Mouse (Mus musculus) myocyte (in vitro differentiated cells): Measurements from ENCODE around the gene Hivep2. TPM values are rescaled to one million over a fixed set of nuclear protein-coding genes. Genes with fewer than 3 reads are reported as not detected.

Source experiments
- H3K27me3 ChIP-seq: one replicate; pipeline ENCODE4 v1.6.1; 2011; ENCODE audit not compliant: control insufficient read depth, insufficient read depth, insufficient read length
- H3K36me3 ChIP-seq: one replicate; pipeline ENCODE4 v1.6.1; 2011; ENCODE audit not compliant: control insufficient read depth, insufficient read depth
- H3K4me2 ChIP-seq: one replicate; pipeline ENCODE4 v1.6.1; 2011; ENCODE audit warnings: low read depth, control low read depth
- H3K4me3 ChIP-seq: one replicate; pipeline ENCODE4 v1.5.1; 2011; ENCODE audit warnings: mild to moderate bottlenecking, control low read depth, moderate library complexity
- H3K79me2 ChIP-seq: one replicate; pipeline ENCODE4 v1.6.1; 2011; ENCODE audit not compliant: control insufficient read depth, insufficient read depth
- H3ac ChIP-seq: one replicate; pipeline ENCODE4 v1.6.1; 2011; ENCODE audit not compliant: control insufficient read depth, insufficient read length
- CEBPB ChIP-seq: IDR thresholded peaks from 2 replicates; pipeline ENCODE4 v1.6.1; 2011; ENCODE audit warnings: mild to moderate bottlenecking, moderate library complexity; ENCODE audit not compliant: poor library complexity, insufficient read depth, severe bottlenecking
- E2F4 ChIP-seq: IDR thresholded peaks from one replicate; pipeline ENCODE4 v1.6.1; 2011; ENCODE audit warnings: mild to moderate bottlenecking, control low read depth, moderate library complexity; ENCODE audit not compliant: insufficient read depth
- MAX ChIP-seq: IDR thresholded peaks from one replicate; pipeline ENCODE4 v1.6.1; 2011; ENCODE audit warnings: low read depth, mild to moderate bottlenecking, control low read depth
- MYOD1 ChIP-seq, 3 experiments: IDR thresholded peaks; one replicate each; pipeline ENCODE4 v1.6.1; 2011; ENCODE audit warnings: control low read depth in 2 of 3, low read depth in 2 of 3, mild to moderate bottlenecking in 2 of 3, moderate library complexity in 1 of 3; ENCODE audit not compliant: insufficient read length in 2 of 3, control insufficient read depth in 1 of 3
- MYOG ChIP-seq, 3 experiments: IDR thresholded peaks; one replicate each; pipeline ENCODE4 v1.6.1; 2011; ENCODE audit warnings: control low read depth in 2 of 3, low read depth in 2 of 3, mild to moderate bottlenecking in 2 of 3; ENCODE audit not compliant: insufficient read length in 2 of 3, control insufficient read depth in 1 of 3, insufficient read depth in 1 of 3
- POLR2A ChIP-seq: IDR thresholded peaks from one replicate; pipeline ENCODE4 v1.6.1; 2011; ENCODE audit warnings: low read depth, mild to moderate bottlenecking, control low read depth, moderate library complexity; ENCODE audit not compliant: insufficient read length
- POLR2AphosphoS2 ChIP-seq: IDR thresholded peaks from one replicate; pipeline ENCODE4 v1.6.1; 2011; ENCODE audit warnings: low read depth, control low read depth; ENCODE audit not compliant: insufficient read length
- REST ChIP-seq: IDR thresholded peaks from one replicate; pipeline ENCODE4 v1.6.1; 2011; ENCODE audit warnings: mild to moderate bottlenecking, control low read depth, moderate library complexity; ENCODE audit not compliant: insufficient read depth, insufficient read length
- SRF ChIP-seq: IDR thresholded peaks from one replicate; pipeline ENCODE4 v1.6.1; 2011; ENCODE audit warnings: low read depth; ENCODE audit not compliant: control insufficient read depth, insufficient read length
- TCF12 ChIP-seq: IDR thresholded peaks from one replicate; pipeline ENCODE4 v1.6.1; 2011; ENCODE audit warnings: mild to moderate bottlenecking, control low read depth; ENCODE audit not compliant: poor library complexity, insufficient read depth, severe bottlenecking
- TCF3 ChIP-seq: IDR thresholded peaks from one replicate; pipeline ENCODE4 v1.6.1; 2011; ENCODE audit warnings: low read depth, control low read depth; ENCODE audit not compliant: insufficient read length
- USF1 ChIP-seq: IDR thresholded peaks from one replicate; pipeline ENCODE4 v1.6.1; 2011; ENCODE audit warnings: low read depth, mild to moderate bottlenecking, control low read depth, moderate library complexity
- polyA plus RNA-seq: library from polyadenylated mRNA; unstranded; fragments of >200 nt; fragmentation: generic; extraction: Trizol; gene quantifications from one replicate; pipeline ENCODE4 v1.2.1, GENCODE M21; 2012; ENCODE audit warnings: missing spikeins

The Hivep2 gene
- 9.6 TPM for polyA plus RNA-seq

DNA sequence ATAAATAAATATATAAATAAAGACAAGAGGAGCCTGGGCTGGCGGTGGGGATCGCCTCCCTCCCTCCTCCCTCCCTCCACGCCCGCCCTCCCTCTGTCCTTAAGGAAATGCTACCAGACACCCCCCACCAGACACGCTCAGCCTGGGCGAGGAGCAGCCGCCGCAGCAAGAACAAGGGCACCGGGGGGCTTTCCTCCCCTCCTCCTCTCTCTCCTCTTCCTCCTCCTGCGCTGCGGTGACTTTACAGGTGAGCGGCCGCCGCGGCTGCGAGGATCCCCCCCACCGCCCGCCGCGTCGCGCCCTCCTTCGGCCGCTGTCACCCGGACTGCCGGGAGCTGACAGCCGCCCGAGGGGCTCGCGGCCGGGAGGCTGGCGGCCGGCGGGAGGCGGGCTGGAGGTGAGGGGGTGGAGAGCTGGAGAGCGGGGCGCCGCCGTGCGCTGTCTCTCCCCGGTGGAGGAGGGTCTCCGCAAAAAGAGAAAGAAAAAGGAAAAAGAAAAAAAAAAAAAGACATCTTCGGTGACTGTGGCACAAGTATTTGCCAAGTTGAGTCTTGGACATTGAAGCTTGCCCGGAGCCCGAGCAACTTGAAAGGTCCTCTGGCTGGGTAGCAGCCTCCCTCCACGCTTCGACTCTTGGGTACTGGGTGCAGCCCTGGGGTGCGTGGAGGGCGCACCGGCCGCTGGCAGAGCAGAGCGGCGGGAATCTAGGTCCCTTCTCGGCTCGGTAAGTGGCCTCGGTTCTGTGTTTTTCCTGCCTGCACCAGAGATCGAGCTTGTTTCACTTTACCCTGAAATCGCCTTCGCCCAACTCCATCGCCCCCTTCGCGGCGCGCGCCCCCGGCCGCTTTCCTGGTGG is at the start of gene Hivep2:
Gene Hivep2, plus strand, starts transcription at position 102 of the 856 bp plus-strand sequence.
- Histone ChIP-seq H3K4me2 (peak within 1 kb of the TSS; percentile 92), H3K79me2 (peaks cover 27% of the 10 kb centered on the region), H3K27me3 (no peaks in the 10 kb centered on the region), H3K4me3 (peak within 1 kb of the TSS; percentile 91), H3K36me3 (no peaks in the 10 kb centered on the region), H3ac (peak within 1 kb of the TSS; percentile 26)
- no peak for TF ChIP-seq E2F4
- TF ChIP-seq TCF3, result no peak
- TF ChIP-seq POLR2AphosphoS2, result peak; percentile 4
- TF ChIP-seq MYOG (IDR thresholded peaks at IDR 0.05; ENCODE audit: control insufficient read depth in 1 of 3, insufficient read depth in 1 of 3, insufficient read length in 2 of 3, low read depth in 2 of 3), result peak in 1 of 3 experiments; percentile 32
- peak in 1 of 3 experiments; percentile 17 for TF ChIP-seq MYOD1 (IDR thresholded peaks at IDR 0.05; ENCODE audit: control insufficient read depth in 1 of 3, insufficient read length in 2 of 3, low read depth in 2 of 3)
- TF ChIP-seq CEBPB, result no peak
- TF ChIP-seq SRF, result no peak
- TF ChIP-seq POLR2A, result peak; percentile 60
- TF ChIP-seq MAX, result no peak

DNA sequence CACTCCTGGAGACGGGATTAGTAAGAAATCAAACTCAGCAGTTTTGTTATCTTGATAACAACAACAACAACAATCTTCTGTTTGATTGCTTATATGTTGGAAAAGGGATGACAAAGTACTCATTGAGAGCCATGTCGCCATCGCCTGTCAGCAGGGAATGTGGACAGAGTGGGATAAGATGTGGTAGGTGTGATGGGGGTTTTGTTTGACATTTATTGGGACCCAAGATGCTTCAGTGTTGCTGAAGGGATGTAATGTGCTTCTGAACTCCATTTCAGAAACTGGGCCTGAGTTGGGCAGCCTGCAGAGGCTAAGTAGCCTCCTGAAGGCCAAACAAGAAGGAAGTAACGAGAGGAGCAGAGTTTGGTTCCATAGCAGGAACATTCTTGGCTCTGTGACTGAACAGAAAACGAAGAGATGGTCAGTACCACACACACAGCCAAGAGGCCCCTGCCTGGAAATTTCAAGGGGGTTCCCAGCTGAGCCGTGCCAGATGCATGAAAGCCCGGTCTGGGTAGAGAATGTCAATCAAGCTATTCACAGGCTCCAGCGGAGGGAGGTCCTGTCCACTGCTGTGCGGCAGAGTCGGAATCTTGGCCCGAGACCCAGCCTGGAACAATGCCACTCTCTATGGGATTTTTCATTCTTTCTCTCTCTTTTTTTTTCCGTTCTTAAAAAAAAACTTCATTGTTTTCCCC is 49.1 kb upstream of the Hivep2 start:
- H3K27me3 ChIP-seq, result no peaks in the 10 kb centered on the region
- no peak overlapping the region for H3K4me3 ChIP-seq
- no peaks in the 10 kb centered on the region for H3K79me2 ChIP-seq
- TF ChIP-seq MAX, result no peak
- TF ChIP-seq SRF, result no peak
- TF ChIP-seq CEBPB, result no peak
- TF ChIP-seq USF1, result no peak
- TF ChIP-seq TCF12, result no peak
- TF ChIP-seq E2F4, result no peak
- no peak for TF ChIP-seq TCF3
- TF ChIP-seq MYOG (IDR thresholded peaks at IDR 0.05; ENCODE audit: control insufficient read depth in 1 of 3, insufficient read depth in 1 of 3, insufficient read length in 2 of 3, low read depth in 2 of 3), result no peak
- TF ChIP-seq REST, result no peak
- no peak for TF ChIP-seq POLR2AphosphoS2
- TF ChIP-seq POLR2A, result no peak
- no peak overlapping the region for H3ac ChIP-seq
- no peaks in the 10 kb centered on the region for H3K36me3 ChIP-seq
- no peak overlapping the region for H3K4me2 ChIP-seq

DNA sequence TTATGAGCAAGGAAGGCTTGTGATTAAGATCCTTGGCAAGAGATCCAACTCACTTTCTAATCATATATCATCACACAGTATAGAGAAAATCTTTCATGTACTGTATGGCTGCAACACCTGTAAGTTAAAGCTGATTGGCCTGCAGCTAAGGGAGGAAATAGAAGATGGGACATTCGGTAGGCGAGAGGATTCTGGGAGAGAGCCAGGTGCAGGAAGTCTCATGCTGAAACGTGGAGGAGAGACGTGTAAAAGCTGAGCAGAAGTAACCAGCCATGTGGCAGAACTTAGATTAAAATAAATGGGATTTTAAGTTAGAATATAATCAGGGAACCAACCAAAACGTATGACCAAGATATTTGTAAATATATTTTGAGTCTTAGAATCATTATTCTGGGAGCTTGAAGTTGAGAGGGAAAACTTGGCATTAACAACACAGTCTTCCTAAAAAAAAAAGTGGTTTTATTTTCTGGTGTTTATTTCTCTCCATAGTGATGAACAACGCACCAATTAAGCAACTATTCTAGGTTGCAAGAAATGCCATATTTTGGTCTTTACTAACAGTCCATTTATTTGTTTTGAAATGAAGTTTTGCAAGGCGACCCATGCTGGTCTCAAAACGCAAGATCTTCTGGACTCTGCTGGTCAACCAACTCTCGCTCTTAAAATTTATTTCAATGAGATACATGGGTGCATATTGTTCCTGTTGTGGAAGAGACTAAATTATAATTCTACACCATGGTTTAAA is 44.1 kb upstream of the Hivep2 start:
- no peak overlapping the region for H3K4me3 ChIP-seq
- no peaks in the 10 kb centered on the region for H3K79me2 ChIP-seq
- H3ac ChIP-seq, result no peak overlapping the region
- H3K27me3 ChIP-seq, result no peaks in the 10 kb centered on the region
- no peak overlapping the region for H3K4me2 ChIP-seq
- H3K36me3 ChIP-seq, result no peaks in the 10 kb centered on the region
- TF ChIP-seq POLR2AphosphoS2, result no peak

DNA sequence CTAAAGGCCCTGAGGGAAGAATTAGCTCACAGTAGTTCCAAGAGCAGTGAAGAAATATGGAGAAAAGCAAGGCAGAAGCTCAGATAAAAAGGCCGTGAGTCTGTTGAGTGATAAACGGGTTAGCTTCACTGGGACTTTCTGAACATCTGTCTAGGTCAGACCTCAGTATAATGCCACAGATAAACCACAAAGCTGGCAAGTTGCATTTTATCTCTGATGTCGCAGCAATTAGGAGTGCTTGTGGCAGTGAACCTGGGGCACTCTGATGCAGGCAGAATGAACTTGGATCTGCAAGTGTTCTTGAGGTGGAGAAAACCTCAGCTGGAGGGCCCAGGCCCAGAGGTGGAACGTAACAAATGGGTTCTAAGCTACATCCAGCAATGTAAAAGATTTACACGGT is 36.6 kb upstream of the Hivep2 start:
- no peak for TF ChIP-seq E2F4
- TF ChIP-seq TCF12, result no peak
- TF ChIP-seq MYOG (IDR thresholded peaks at IDR 0.05; ENCODE audit: control insufficient read depth in 1 of 3, insufficient read depth in 1 of 3, insufficient read length in 2 of 3, low read depth in 2 of 3), result no peak
- no peak for TF ChIP-seq USF1
- no peak for TF ChIP-seq SRF
- no peak for TF ChIP-seq POLR2AphosphoS2
- TF ChIP-seq MYOD1 (IDR thresholded peaks at IDR 0.05; ENCODE audit: control insufficient read depth in 1 of 3, insufficient read length in 2 of 3, low read depth in 2 of 3), result no peak
- no peak for TF ChIP-seq POLR2A

DNA sequence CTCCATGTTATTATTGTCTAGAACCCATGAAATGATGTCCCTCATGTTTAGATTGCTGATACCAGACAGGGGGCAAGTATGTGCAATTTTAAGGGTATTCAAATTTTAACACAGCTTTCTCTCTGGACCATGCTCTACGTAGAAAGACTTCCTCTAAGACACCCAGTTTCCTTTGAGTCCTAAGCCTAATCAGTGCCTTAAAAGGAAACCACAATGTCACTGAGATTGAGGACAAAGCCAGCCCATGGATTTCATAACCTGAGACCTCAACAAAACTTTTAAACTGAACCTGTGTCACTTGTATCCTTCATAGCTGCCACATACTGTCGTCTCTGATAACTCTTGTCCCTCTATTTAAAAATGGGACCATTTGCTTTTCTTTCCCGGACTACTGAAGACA is 33.7 kb upstream of the Hivep2 start:
- TF ChIP-seq REST (no peak), MYOD1 (IDR thresholded peaks at IDR 0.05; ENCODE audit: control insufficient read depth in 1 of 3, insufficient read length in 2 of 3, low read depth in 2 of 3) (no peak), E2F4 (no peak), CEBPB (no peak), TCF12 (no peak), SRF (no peak), POLR2AphosphoS2 (no peak), MYOG (IDR thresholded peaks at IDR 0.05; ENCODE audit: control insufficient read depth in 1 of 3, insufficient read depth in 1 of 3, insufficient read length in 2 of 3, low read depth in 2 of 3) (no peak)
- no peaks in the 10 kb centered on the region for H3K27me3 ChIP-seq
- H3ac ChIP-seq, result no peak overlapping the region
- no peak overlapping the region for H3K4me3 ChIP-seq
- no peaks in the 10 kb centered on the region for H3K79me2 ChIP-seq
- H3K4me2 ChIP-seq, result no peak overlapping the region
- no peaks in the 10 kb centered on the region for H3K36me3 ChIP-seq

More for the DNA sequence above, 36.6 kb upstream of the Hivep2 start:
- Histone ChIP-seq H3K27me3 (no peaks in the 10 kb centered on the region), H3K79me2 (no peaks in the 10 kb centered on the region), H3K36me3 (no peaks in the 10 kb centered on the region), H3K4me2 (no peak overlapping the region), H3K4me3 (no peak overlapping the region), H3ac (no peak overlapping the region)
